ENCODE assay signal across 17 mouse cellular contexts in genomic region chr11:106394055-106394454, GRCm38 (mm10). TPM values are rescaled to one million over a fixed set of nuclear protein-coding genes. Genes with fewer than 3 reads are reported as not detected.
"Had no signal": no experiment of that assay in that cellular context is flagged by ENCODE, and none has a peak within 500 bp of the region (broad histone marks: within the 10 kb centered on the region; RNA-seq: fewer than 3 reads in every experiment).

No protein-coding gene starts in this region.

RNA-seq across cellular contexts. Expression of gene Icam2, which starts 6.2 kb away (rescaled TPM):
- polyA plus RNA-seq: myocyte had no signal

RNA-seq across cellular contexts. Expression of gene Prr29, which starts 28.8 kb away (rescaled TPM):
- polyA plus RNA-seq: limb, embryonic 10.5 days; limb, embryonic 11.5 days; limb, embryonic 12.5 days; liver, embryonic 11.5 days; liver, embryonic 16.5 days; liver, postnatal 0 days; macrophage; midbrain, embryonic 11.5 days; midbrain, embryonic 12.5 days; midbrain, embryonic 13.5 days; midbrain, embryonic 14.5 days; midbrain, embryonic 15.5 days; midbrain, embryonic 16.5 days; midbrain, postnatal 0 days; neural tube, embryonic 11.5 days; neural tube, embryonic 12.5 days had no signal

RNA-seq across cellular contexts. Expression of gene Scn4a, which starts 41.0 kb away (rescaled TPM):
- polyA plus RNA-seq: limb, embryonic 10.5 days; liver, embryonic 11.5 days; midbrain, embryonic 11.5 days; midbrain, embryonic 12.5 days; midbrain, embryonic 14.5 days; midbrain, embryonic 15.5 days; midbrain, embryonic 16.5 days had no signal
